Mouse (Mus musculus): Measurements from ENCODE around the gene Nell1.

DNA sequence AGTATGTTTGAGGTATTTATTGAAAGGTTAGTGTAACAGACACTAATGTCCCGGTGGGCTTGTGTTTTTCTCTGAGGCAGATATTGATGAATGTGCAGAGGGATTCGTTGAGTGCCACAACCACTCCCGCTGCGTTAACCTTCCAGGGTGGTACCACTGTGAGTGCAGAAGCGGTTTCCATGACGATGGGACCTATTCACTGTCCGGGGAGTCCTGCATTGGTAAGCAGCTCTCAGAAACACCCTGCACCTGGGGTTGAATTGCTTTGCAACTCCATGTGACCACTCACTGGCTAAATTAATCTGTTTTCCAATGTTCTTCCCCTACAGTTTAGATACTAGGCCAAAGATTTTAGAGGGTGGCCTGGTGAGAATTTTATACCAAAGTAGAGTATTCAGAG is 851.5 kb downstream of the Nell1 start:
- TF ChIP-seq CTCF (IDR thresholded peaks at IDR 0.05; ENCODE audit: low read depth, low read length) (no peak), POLR2A (IDR thresholded peaks at IDR 0.05; ENCODE audit: extremely low read depth, insufficient read depth, low read length) (no peak)

Data from liver, adult 2 months (tissue).